Mouse (Mus musculus) embryonic stem cell, embryonic (primary cell): ENCODE measurements around the gene Prkar1a.

Source experiments
- CTCF ChIA-PET, 4 experiments: fragments of 300-600 bp in 2 of 4; fragments of 350-600 bp in 2 of 4; sonication (Branson Sonifier 250); formaldehyde crosslinking; loops; one replicate each; lab custom pipeline; 2022; ENCODE audit warnings: inconsistent platforms in 2 of 4; lab: Charles Lee
- POLR2A ChIA-PET, 4 experiments: fragments of 300-600 bp in 2 of 4; fragments of 350-600 bp in 2 of 4; sonication (Branson Sonifier 250); formaldehyde crosslinking; loops; one replicate each; lab custom pipeline; 2022; ENCODE audit warnings: antibody characterized with exemption in 4 of 4, inconsistent platforms in 1 of 4; lab: Charles Lee

Prkar1a gene

DNA sequence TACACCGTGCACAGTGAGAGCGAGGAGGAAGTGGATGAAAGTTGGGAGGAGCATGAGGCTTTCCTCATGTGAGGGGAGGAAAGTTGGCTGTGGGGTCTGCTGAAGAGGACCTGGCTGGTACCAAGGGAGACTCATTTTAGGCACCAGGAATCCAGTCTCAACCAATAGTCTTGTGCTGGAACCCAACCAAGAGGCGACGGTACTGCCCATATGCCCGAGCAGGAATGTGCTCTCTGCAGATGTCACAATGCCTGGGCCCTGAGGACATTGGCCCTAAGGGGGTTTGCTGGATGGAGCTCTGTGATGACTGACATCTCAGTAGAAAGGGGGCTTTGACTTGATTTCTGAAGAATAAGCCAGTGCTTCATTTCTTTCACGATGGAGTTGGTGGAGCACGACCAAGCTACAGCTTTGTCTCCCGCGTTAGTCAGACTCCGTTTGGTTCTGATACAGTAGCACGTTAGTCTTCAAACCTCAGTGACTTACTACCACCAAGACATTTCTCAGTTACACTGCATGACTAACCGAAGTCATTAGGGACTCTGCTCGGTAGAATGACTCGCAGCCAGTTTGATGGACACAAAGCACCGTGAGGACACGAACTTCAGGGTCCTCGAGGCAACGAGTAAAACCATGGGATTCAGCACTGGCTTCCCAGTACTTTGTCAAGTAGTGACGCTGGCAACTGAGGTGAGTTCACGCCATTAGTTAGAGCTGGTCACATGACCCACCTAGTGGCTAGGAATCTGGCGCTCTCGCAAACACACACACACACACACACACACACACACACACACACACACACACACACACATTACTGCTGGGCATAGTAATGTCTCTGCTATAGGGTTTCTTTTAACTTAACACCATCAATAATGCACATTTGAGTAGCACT, 55.4 kb downstream of the Prkar1a start:
- ChIA-PET POLR2A (interaction anchor here in 3 of 4 experiments (0.7 to 1.3 kb wide), 3 partner anchors 17 to 35 kb away, joined by 3 to 6 read pairs (median 3); partner anchors contain the start of gene Fam20a (in 2 of the 3)), CTCF (no interaction called here)

DNA sequence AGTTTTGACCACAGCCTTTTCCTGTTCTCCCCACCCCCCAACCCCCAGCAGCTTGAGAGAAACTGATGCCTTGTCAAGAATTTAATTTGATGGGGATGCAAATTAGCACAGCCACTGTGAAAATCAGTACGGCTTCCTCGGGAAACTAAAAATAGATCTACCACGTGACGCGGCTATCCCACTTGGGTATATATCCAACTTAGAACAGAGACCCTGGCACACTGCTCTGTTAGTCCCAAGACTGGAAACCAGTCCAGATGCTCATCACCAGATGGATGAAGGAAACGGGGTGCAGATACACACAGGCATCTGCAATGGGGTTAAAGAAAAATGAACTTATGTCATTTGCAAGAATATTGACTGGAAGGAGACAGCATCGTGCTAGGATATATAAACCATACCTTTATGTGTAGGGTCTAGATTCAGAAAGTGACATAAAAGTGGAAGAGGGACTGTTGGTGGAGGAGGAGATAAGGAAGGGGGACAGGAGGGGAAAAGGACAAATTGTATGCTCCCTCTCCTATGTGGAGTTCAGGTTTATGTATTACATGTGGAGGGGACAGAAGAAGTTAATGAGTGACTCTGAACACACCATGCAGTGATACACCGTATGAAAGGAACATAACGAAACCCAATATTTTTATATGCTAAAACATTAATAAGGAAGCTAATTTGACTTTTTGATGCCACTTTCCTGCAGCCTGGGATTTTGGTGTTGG, 56.3 kb downstream of the Prkar1a start:
- CTCF ChIA-PET, result interaction anchor here in 1 of 4 experiments (0.6 kb wide), 1 partner anchor 456 kb away, joined by 3 read pairs; no protein-coding TSS in a partner anchor
- POLR2A ChIA-PET, result interaction anchor here in 2 of 4 experiments (0.6 to 1.3 kb wide), 3 partner anchors 16 to 54 kb away, joined by 3 to 6 read pairs (median 3); partner anchors contain the start of gene Fam20a (in 1 of the 2)

DNA sequence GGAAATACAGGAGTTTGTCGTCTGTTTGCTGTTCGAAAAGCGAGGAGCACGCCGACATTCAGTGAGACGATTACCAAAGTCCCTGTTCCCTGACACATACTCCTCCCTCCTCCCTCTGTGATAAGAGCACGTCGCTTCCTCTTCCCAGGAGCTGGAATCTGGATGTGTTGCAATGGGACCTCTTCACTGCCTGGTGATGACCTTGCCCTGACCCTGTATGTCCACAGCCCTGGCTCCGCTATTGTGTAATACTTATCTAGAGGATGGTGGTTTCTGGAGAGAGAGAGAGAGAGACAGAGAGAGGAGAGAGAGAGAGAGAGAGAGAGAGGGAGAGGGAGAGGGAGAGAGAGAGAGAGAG, 56.8 kb downstream of the Prkar1a start:
- POLR2A ChIA-PET, result interaction anchor here in 1 of 4 experiments (0.6 kb wide), 1 partner anchor 55 kb away, joined by 3 read pairs; no protein-coding TSS in a partner anchor
- CTCF ChIA-PET, result no interaction called here

DNA sequence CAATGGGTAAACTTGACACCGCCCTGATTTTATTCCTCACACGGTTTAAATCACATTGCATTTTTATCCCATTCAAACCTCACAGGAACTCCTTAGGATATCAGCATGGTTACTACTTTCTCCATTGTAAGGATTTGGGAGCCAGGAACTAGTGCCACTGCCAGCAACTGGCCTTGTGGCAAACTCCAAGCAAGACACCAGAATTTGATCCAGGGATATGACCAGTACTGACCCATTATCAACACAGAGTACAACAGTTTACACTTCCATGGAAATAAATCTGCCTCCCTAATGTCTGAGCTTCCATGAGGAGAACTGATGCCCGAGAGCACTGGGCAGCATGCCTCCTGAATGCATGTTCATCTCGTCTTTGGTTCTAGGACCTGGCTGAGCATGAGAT, 57.4 kb downstream of the Prkar1a start:
- ChIA-PET POLR2A (no interaction called here), CTCF (no interaction called here)

DNA sequence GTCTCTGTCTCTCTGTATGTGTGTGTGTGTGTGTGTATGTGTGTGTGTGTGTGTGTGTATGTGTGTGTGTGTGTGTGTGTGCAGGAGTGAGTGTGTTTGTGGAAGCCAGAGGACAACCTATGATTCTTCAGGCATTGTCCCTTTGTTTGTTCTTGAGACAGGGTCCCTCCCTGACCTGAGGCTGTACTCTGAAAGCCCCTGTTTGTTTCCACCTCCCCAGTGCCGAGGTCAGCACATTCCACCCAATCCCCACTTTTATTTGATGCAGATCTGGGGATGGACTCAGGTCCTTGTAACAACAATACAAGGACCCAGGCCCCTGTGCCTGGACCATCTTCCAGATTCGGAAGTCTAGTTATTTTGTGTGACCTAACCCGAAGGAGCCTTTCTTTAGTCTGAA, 58.2 kb downstream of the Prkar1a start:
- ChIA-PET CTCF (no interaction called here), POLR2A (no interaction called here)

DNA sequence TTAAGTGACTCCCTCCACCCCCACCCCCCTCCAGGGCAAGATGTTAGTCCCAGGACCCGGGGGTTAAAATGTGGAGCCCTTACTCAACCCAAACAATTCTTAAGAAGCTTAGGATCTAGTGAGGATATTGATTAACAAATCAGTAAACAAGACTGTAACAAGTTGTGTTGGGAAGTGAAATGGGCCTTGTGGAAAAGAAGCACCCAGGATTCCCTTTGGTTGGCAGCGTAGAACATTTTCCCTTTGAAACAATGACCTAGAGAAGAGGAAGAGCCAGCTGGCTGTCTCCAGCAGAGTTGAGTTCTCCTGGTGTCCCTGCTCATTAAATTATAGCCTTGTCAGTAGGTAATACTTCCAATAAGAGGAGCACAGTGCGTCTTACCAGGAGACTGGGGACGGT, 59.6 kb downstream of the Prkar1a start:
- ChIA-PET POLR2A (interaction anchor here in 1 of 4 experiments (0.5 kb wide), 1 partner anchor 105 kb away, joined by 5 read pairs; no protein-coding TSS in a partner anchor), CTCF (no interaction called here)

DNA sequence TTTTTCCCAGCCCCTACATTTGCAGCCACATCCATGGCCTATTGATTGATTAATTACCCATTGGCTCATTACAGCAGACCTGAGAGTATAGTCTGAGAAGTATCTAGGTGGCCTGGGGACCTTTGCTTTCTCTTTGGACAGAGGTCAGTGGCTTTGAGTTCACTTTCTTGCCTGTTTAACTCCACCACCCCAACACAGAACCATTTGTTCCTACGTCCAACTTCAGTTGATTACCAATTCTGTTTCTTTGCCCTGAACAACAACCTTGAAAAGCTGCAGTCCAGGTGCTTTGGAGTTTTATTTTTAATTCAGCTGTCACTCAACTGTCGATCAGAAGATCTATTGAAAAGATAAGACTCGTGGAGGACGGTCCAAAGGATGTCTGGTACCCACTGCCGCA, 60.3 kb downstream of the Prkar1a start:
- POLR2A ChIA-PET, result interaction anchor here in 1 of 4 experiments (0.6 kb wide), 1 partner anchor 68 kb away, joined by 3 read pairs; no protein-coding TSS in a partner anchor
- CTCF ChIA-PET, result interaction anchor here in 1 of 4 experiments (1.1 kb wide), 1 partner anchor 12 kb away, joined by 4 read pairs; the partner anchor contains the start of gene Fam20a

DNA sequence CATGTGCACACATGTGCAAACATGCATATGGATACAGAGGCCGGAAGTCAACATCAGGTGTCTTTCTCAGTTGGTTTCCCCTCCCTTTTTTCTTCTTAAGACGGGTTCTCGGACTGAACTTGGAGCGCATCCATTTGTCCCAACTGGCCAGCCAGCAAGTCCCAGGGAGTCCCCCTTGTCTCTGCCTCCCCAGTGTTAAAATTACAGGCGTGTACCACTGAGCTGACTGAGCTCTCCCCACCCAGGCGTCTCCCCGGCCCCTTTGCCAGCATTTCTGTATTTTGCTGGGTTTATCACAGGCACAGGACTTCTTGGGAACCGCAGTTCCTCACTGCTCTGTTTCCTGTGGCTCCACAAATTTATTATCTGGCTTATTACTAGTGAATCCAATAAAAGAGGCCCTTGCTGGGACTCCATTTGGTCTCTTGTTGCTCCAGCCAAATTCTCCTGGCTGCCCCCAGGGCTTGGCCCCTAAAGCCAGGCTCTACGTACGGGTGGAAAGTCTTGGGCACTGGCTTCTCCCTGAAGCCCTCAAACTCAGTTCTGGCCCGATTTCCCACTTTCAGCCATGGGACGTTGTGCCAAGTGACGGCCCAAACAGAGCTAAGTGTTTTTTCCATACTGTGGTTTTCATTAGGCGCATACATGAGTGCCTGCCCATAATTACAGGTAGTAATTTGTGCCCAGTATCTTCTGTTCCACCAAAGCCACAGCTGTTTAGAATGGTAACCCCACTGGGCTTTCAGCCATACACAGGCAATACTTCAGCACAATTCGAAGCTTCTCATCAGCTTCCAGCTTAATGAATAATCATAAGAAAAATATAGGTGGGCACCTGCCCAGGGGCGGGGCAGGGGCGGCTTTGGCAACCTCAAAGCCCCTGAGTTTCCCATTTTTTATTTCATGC, 65.4 kb downstream of the Prkar1a start:
- ChIA-PET POLR2A (interaction anchor here in 1 of 4 experiments (0.6 kb wide), 1 partner anchor 547 kb away, joined by 9 read pairs; no protein-coding TSS in a partner anchor), CTCF (no interaction called here)

DNA sequence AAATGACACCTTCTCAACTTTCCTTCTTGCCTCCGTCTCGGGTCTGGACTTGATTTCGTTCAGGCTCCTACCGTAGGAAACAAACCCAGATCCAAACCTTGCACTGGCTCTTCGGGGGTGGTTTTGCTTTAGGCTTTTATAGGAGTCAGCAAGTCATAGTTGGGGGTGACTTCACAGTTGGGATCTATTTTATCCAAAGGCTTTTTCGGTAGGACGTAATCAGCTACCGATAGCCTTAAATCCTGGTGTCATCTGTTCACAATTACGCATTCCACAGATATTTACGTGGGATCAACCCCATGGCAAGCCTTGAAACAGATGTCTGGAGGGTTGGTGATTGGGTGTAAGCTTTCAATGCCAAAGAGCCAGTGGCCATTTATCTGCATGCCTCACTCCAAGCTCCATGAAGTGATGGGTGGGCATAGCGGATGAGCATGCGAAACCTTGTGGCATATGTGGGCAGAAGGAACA, 66.1 kb downstream of the Prkar1a start:
- ChIA-PET CTCF (no interaction called here), POLR2A (interaction anchor here in 2 of 4 experiments (0.6 to 1.3 kb wide), 2 partner anchors 85 to 547 kb away, joined by 3 to 9 read pairs; no protein-coding TSS in a partner anchor)

DNA sequence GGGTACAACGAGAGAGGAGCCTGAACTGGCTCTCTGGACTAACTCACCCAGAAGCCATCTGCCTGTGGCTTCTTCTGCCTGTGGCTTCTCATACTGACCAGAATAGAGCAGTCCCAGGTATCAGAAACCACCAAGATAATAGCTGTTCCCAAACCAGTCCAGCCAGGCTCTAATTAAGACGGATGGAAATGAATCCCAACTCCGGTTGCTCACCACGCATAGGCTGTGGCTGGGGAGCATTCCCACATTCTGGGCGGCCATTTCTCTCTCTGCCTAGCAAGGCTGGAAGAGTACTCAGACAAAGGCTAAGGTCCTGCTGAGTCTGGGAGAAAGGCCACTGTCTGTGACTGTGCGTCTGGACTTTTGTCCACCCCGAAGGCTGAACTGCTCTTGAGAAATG, 67.8 kb downstream of the Prkar1a start:
- CTCF ChIA-PET, result interaction anchor here in 1 of 4 experiments (0.6 kb wide), 1 partner anchor 130 kb away, joined by 4 read pairs; no protein-coding TSS in a partner anchor
- POLR2A ChIA-PET, result no interaction called here

DNA sequence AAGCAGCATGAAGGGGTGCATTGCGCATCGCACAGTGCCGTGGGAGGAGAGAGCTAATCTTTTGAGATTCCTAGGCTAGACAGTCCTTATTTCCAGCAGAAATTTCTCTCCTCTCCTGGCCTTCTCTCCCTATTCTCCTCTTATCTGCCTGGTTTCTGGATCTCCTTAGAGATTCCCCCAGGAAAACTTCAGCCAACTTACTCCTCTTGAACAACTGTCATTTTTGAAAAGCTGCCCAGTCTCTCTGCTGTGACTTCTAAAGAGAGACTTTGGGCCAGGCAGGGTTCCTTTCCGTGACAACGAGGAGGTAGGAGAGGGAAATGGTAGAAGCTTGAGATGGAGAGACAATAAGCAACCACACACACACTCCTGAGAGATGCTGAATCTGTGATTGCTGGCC, 68.2 kb downstream of the Prkar1a start:
- CTCF ChIA-PET, result no interaction called here
- POLR2A ChIA-PET, result no interaction called here

DNA sequence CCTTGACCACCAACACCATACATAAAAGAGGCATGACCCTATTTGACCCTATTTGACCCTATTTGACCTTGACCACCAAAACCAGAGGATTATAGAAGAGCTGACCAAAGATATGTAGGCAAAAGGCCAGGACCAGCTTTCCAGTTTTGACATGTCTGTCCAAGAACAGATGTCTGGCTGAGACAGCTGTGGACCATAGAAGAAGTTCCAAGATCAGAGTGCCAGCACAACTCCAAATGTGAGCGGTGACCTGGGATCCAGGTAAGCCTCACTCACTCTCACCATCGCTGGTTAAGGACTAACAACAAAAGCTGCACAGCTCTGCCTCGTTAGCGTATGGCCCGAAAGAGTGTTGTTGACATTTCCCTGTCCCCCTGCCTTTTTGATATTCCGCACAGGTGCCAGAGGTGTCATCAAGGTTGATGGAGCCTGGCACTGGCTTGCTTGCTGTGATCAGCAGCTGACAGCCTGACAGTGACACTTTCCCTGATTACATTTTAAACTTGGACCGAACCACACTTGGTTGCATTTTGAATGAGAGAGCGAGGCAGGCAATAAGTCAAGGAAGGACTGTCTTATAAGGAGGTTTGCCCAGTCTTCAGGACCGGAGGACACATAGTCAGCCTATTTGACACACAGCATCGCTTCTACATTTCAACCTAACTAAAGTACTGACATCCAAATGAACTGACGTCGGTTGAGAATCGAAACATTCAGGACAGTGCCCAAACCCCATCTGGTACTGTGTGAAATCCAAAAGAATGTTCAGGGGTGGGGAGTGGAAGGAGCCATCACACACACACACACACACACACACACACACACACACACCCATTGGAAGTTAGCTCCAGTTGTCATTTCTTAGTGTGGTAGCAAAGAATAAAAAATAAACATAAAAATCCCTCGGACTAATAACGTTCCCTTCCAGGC, 69.0 kb downstream of the Prkar1a start:
- POLR2A ChIA-PET, result interaction anchor here in 2 of 4 experiments (0.6 to 0.7 kb wide), 2 partner anchors 127 to 176 kb away, joined by 3 to 7 read pairs; no protein-coding TSS in a partner anchor
- CTCF ChIA-PET, result interaction anchor here in 1 of 4 experiments (0.9 kb wide), 1 partner anchor 99 kb away, joined by 3 read pairs; no protein-coding TSS in a partner anchor
